Mouse (Mus musculus) retina, adult 2 months (tissue): ENCODE results near the gene Naa16.

Experiments
- DNase-seq: peaks from one replicate; pipeline ENCODE4 v3.0.0-alpha.2; 2012; ENCODE audit warnings: low read depth, low spot score

Gene Naa16

GRCm38 (mm10) chr14:79330944-79331561 is 59.5 kb downstream of the Naa16 start:
- DNase-seq: no peak

GRCm38 (mm10) chr14:79327033-79327432 is 63.5 kb downstream of the Naa16 start:
- peak; percentile 16 for DNase-seq

GRCm38 (mm10) chr14:79324112-79324840 is 66.3 kb downstream of the Naa16 start:
- DNase-seq: no peak

- no peak for DNase-seq
Measured at GRCm38 (mm10) chr14:79321881-79322280, 68.7 kb downstream of the Naa16 start.

- DNase-seq: no peak
Measured at GRCm38 (mm10) chr14:79321152-79321551, 69.4 kb downstream of the Naa16 start.

GRCm38 (mm10) chr14:79317602-79318001 is 73.0 kb downstream of the Naa16 start:
- no peak for DNase-seq

- no peak for DNase-seq
Measured at GRCm38 (mm10) chr14:79315877-79316276, 74.7 kb downstream of the Naa16 start.

- DNase-seq: no peak
Measured at GRCm38 (mm10) chr14:79314245-79315010, 76.2 kb downstream of the Naa16 start.

- no peak for DNase-seq
Measured at GRCm38 (mm10) chr14:79313439-79314175, 77.0 kb downstream of the Naa16 start.

GRCm38 (mm10) chr14:79312719-79313118 is 77.9 kb downstream of the Naa16 start:
- DNase-seq: no peak

- DNase-seq: no peak
Measured at GRCm38 (mm10) chr14:79311918-79312454, 78.6 kb downstream of the Naa16 start.

GRCm38 (mm10) chr14:79309115-79309514 is 81.5 kb downstream of the Naa16 start:
- DNase-seq: no peak

- DNase-seq: no peak
Measured at GRCm38 (mm10) chr14:79308364-79308763, 82.2 kb downstream of the Naa16 start.

- no peak for DNase-seq
Measured at GRCm38 (mm10) chr14:79307908-79308307, 82.7 kb downstream of the Naa16 start.

GRCm38 (mm10) chr14:79307138-79307537 is 83.4 kb downstream of the Naa16 start:
- no peak for DNase-seq

GRCm38 (mm10) chr14:79304873-79305464 is 85.6 kb downstream of the Naa16 start:
- DNase-seq: no peak

- DNase-seq: no peak
Measured at GRCm38 (mm10) chr14:79303150-79303549, 87.4 kb downstream of the Naa16 start.

- DNase-seq: peak; percentile 36
Measured at GRCm38 (mm10) chr14:79301466-79301875, 89.1 kb downstream of the Naa16 start, which contains the start of gene Rgcc. Gene Rgcc (minus strand): TSS chr14:79301645.

GRCm38 (mm10) chr14:79300641-79301350 is 89.8 kb downstream of the Naa16 start:
- no peak for DNase-seq

- no peak for DNase-seq
Measured at GRCm38 (mm10) chr14:79299796-79300195, 90.8 kb downstream of the Naa16 start.
